Mouse (Mus musculus) thymus, postnatal 25 days (tissue): ENCODE measurements around the gene Rbms2.
"Not testable (repeated sequence)": the region's sequence is repeated elsewhere in the genome, so short reads cannot be mapped to it uniquely, and the experiment has no call there.

ENCODE experiments used
- DNase-seq: peaks from one replicate; pipeline ENCODE4 v3.0.0; 2022

The Rbms2 gene

GRCm38 (mm10) chr10:128192030-128192766 lies 12.1 kb upstream of the Rbms2 start:
- not testable (repeated sequence) for DNase-seq

GRCm38 (mm10) chr10:128191472-128191871 lies 11.4 kb upstream of the Rbms2 start:
- DNase-seq, result no peak

GRCm38 (mm10) chr10:128188242-128188877 lies 8.3 kb upstream of the Rbms2 start:
- peak; percentile 76 for DNase-seq

- no peak for DNase-seq
Observed at GRCm38 (mm10) chr10:128187181-128187605, 7.1 kb upstream of the Rbms2 start.

- DNase-seq, result peak; percentile 80
Observed at GRCm38 (mm10) chr10:128185959-128186358, 5.9 kb upstream of the Rbms2 start.

GRCm38 (mm10) chr10:128185277-128185940 lies 5.3 kb upstream of the Rbms2 start:
- DNase-seq, result no peak

- DNase-seq, result no peak
Observed at GRCm38 (mm10) chr10:128184296-128184695, 4.2 kb upstream of the Rbms2 start.

- DNase-seq, result no peak
Observed at GRCm38 (mm10) chr10:128177316-128177715, 2.8 kb downstream of the Rbms2 start.

GRCm38 (mm10) chr10:128175996-128176755 lies 3.9 kb downstream of the Rbms2 start:
- peak; percentile 55 for DNase-seq

GRCm38 (mm10) chr10:128175302-128175701 lies 4.8 kb downstream of the Rbms2 start:
- DNase-seq, result no peak

GRCm38 (mm10) chr10:128171348-128171747 lies 8.7 kb downstream of the Rbms2 start:
- DNase-seq, result not testable (repeated sequence)

GRCm38 (mm10) chr10:128167091-128167490 lies 13.0 kb downstream of the Rbms2 start:
- no peak for DNase-seq

GRCm38 (mm10) chr10:128165726-128166125 lies 14.4 kb downstream of the Rbms2 start:
- not testable (repeated sequence) for DNase-seq

- DNase-seq, result no peak
Observed at GRCm38 (mm10) chr10:128153978-128154377, 26.1 kb downstream of the Rbms2 start.

GRCm38 (mm10) chr10:128150941-128151340 lies 29.2 kb downstream of the Rbms2 start:
- DNase-seq, result no peak

- peak; percentile 18 for DNase-seq
Observed at GRCm38 (mm10) chr10:128149592-128149991, 30.5 kb downstream of the Rbms2 start.

GRCm38 (mm10) chr10:128148789-128149365 lies 31.2 kb downstream of the Rbms2 start:
- DNase-seq, result no peak

- DNase-seq, result no peak
Observed at GRCm38 (mm10) chr10:128144961-128145360, 35.1 kb downstream of the Rbms2 start.

- no peak for DNase-seq
Observed at GRCm38 (mm10) chr10:128143659-128144058, 36.4 kb downstream of the Rbms2 start.

- DNase-seq, result no peak
Observed at GRCm38 (mm10) chr10:128142165-128142564, 37.9 kb downstream of the Rbms2 start.

- DNase-seq, result peak; percentile 49
Observed at GRCm38 (mm10) chr10:128140236-128140952, 39.7 kb downstream of the Rbms2 start.

GRCm38 (mm10) chr10:128135374-128135773 lies 44.7 kb downstream of the Rbms2 start:
- DNase-seq, result peak; percentile 31
